Mouse (Mus musculus) kidney, embryonic 14.5 days (tissue): ENCODE measurements around the gene Serpinb5. TPM values are rescaled to one million over a fixed set of nuclear protein-coding genes. Genes with fewer than 3 reads are reported as not detected.
"Not testable (repeated sequence)": the region's sequence is repeated elsewhere in the genome, so short reads cannot be mapped to it uniquely, and the experiment has no call there.

Experiments
- ATAC-seq: fragments of 200-750 bp; cut with Nextera tagmentation; 2 replicates; pipeline ENCODE4 v1.8.0; 2017; ENCODE audit warnings: moderate number of reproducible peaks, mild to moderate bottlenecking, moderate TSS enrichment, moderate library complexity; ENCODE audit not compliant: low FRiP score, low TSS enrichment
- H3K27ac ChIP-seq: fragments of 300-500 bp; sonication (generic); 2 replicates; pipeline ENCODE4 v1.5.1; 2014; ENCODE audit warnings: low read depth, mild to moderate bottlenecking, low read length, moderate library complexity, mixed read lengths
- H3K27me3 ChIP-seq: fragments of 300-500 bp; sonication (generic); 2 replicates; pipeline ENCODE4 v1.6.1; 2014; ENCODE audit warnings: mild to moderate bottlenecking, low read length; ENCODE audit not compliant: control insufficient read depth, insufficient read depth
- H3K36me3 ChIP-seq: fragments of 300-500 bp; sonication (generic); 2 replicates; pipeline ENCODE4 v1.6.1; 2014; ENCODE audit warnings: low read length, mixed read lengths; ENCODE audit not compliant: control insufficient read depth, insufficient read depth
- H3K4me1 ChIP-seq: fragments of 300-500 bp; sonication (generic); 2 replicates; pipeline ENCODE4 v1.6.1; 2014; ENCODE audit warnings: low read length, mixed read lengths; ENCODE audit not compliant: control insufficient read depth, insufficient read depth
- H3K4me2 ChIP-seq: fragments of 300-500 bp; sonication (generic); replicated peaks from 2 replicates; pipeline ENCODE4 v1.6.1; 2014; ENCODE audit warnings: low read depth, mild to moderate bottlenecking, low read length
- H3K4me3 ChIP-seq: fragments of 300-500 bp; sonication (generic); 2 replicates; pipeline ENCODE4 v1.5.1; 2014; ENCODE audit warnings: mild to moderate bottlenecking, low read length
- H3K9ac ChIP-seq: fragments of 300-500 bp; sonication (generic); 2 replicates; pipeline ENCODE4 v1.6.1; 2014; ENCODE audit warnings: low read depth, mild to moderate bottlenecking, low read length, moderate library complexity
- H3K9me3 ChIP-seq: fragments of 300-500 bp; sonication (generic); 2 replicates; pipeline ENCODE4 v1.6.1; 2016; ENCODE audit warnings: low read length; ENCODE audit not compliant: control insufficient read depth
- WGBS: fragments of 180-500 bp; shearing (Covaris S2); extraction: QIAGEN DNeasy Blood & Tissue Kit; methylation state at CpG from one replicate; pipeline ENCODE4 v1.1.7; 2014; 5-methylcytosine and 5-hydroxymethylcytosine counted together
- polyA plus RNA-seq: library from polyadenylated mRNA; unstranded; fragments of >200 nt; fragmentation: Nextera tagmentation; extraction: Ambion mirVana; gene quantifications from 2 replicates; pipeline ENCODE4 v1.2.1, GENCODE M21; 2014

Serpinb5 gene
- polyA plus RNA-seq, 1 experiment from 2014 or later = not detected

GRCm38 (mm10) chr1:106866768-106867167 lies 5.8 kb downstream of the Serpinb5 start:
- Histone ChIP-seq H3K36me3 (no peaks in the 10 kb centered on the region), H3K9ac (no peak overlapping the region), H3K4me3 (no peak overlapping the region), H3K9me3 (no peaks in the 10 kb centered on the region), H3K4me1 (no peaks in the 10 kb centered on the region), H3K27me3 (no peaks in the 10 kb centered on the region), H3K27ac (no peak overlapping the region), H3K4me2 (no peak overlapping the region)
- 81% methylated on average over 6 of the region's 6 CpGs for WGBS
- no peak for ATAC-seq

- no peak for ATAC-seq
- H3K9ac ChIP-seq = no peak overlapping the region
- H3K27me3 ChIP-seq = no peaks in the 10 kb centered on the region
- no peaks in the 10 kb centered on the region for H3K4me1 ChIP-seq
- no peaks in the 10 kb centered on the region for H3K9me3 ChIP-seq
- H3K36me3 ChIP-seq = no peaks in the 10 kb centered on the region
- H3K4me3 ChIP-seq = no peak overlapping the region
- H3K27ac ChIP-seq = no peak overlapping the region
- no peak overlapping the region for H3K4me2 ChIP-seq
These were observed 9.0 kb downstream of the Serpinb5 start for GRCm38 (mm10) chr1:106869986-106870385.

DNA sequence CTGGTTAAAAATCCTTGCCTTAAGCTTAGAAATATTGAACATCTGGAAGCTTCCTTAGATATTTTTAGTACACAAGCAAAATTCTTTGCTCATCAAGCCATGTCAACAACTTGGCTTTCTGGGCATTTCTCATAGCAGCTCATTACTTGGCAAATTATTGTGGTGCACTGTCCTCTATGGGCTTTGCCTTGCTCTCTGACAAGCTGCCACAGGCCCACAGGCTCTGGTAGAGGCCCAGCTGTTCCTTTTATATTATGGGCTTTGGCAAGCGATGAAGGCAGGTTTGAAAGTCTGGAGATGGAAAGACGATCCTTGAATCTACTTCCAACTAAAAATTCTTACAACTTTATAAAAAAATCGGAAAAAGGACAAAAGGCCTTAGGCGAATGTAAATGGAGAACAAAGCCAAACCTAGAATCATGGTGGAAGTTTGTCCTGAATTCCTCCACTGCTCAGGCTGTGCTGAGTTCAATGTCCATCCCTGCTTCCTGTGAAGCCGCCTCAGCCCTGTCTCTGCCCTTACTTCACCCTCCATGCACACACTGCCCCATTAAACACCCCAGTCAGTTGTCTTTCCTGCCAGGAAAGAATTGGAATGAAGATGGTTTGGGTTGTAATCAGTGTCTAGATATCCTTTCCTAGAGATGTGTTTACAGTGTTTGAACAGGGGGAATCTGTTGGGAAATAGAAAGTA lies 14.4 kb downstream of the Serpinb5 start:
- WGBS = 83% methylated on average over 5 of the region's 5 CpGs
- H3K4me1 ChIP-seq = no peaks in the 10 kb centered on the region
- no peak overlapping the region for H3K27ac ChIP-seq
- no peaks in the 10 kb centered on the region for H3K36me3 ChIP-seq
- H3K4me3 ChIP-seq = no peak overlapping the region
- H3K4me2 ChIP-seq = no peak overlapping the region
- H3K9me3 ChIP-seq = no peaks in the 10 kb centered on the region
- no peaks in the 10 kb centered on the region for H3K27me3 ChIP-seq
- no peak for ATAC-seq
- H3K9ac ChIP-seq = no peak overlapping the region

DNA sequence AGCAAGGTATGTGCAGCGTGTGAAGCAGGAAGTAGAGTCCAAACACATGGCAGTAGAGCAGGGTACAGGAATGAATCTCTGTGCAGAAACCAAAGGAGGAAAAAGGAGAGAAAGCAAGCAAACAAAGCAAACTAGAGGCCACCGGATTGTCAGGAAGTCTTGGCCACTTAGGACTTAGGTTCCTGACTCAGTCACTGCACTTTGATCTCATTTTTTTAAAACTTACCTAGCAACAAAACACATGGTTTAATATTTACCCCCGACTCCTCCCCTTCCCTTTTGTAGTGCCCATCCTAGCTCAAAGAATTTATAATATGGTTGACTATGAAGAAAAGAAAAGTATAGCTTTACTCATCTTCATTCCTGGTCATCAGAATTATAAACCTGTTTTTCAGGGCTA lies 15.2 kb downstream of the Serpinb5 start:
- Histone ChIP-seq H3K9ac (no peak overlapping the region), H3K36me3 (no peaks in the 10 kb centered on the region), H3K27me3 (no peaks in the 10 kb centered on the region), H3K27ac (no peak overlapping the region), H3K4me3 (no peak overlapping the region), H3K4me1 (no peaks in the 10 kb centered on the region), H3K4me2 (no peak overlapping the region), H3K9me3 (no peaks in the 10 kb centered on the region)
- 75% methylated on average over 3 of the region's 3 CpGs for WGBS
- ATAC-seq = no peak

DNA sequence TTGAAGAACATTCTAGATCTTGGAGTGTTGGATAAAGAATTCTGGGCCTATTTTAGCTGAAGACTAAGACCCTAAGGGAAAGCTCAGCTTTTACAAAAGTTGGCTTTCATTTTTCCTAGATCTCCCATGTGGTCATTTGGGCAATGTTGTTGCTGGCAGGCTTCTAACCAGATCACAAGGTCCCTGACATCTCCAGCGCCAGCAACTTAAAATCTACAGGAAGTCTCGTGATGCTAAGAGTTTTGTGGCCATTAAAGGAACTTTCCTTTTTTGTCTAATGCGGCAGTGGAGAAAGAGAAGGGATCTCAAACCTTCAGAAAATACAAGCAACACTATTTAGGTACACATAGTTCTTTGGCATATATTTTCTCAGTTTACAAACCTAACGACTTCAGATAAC lies 21.8 kb downstream of the Serpinb5 start:
- Histone ChIP-seq H3K36me3 (no peaks in the 10 kb centered on the region), H3K4me2 (no peak overlapping the region), H3K4me1 (no peaks in the 10 kb centered on the region), H3K9ac (no peak overlapping the region), H3K9me3 (no peaks in the 10 kb centered on the region), H3K4me3 (no peak overlapping the region), H3K27me3 (no peaks in the 10 kb centered on the region), H3K27ac (no peak overlapping the region)
- ATAC-seq = no peak
- WGBS = 79% methylated on average over 4 of the region's 4 CpGs

DNA sequence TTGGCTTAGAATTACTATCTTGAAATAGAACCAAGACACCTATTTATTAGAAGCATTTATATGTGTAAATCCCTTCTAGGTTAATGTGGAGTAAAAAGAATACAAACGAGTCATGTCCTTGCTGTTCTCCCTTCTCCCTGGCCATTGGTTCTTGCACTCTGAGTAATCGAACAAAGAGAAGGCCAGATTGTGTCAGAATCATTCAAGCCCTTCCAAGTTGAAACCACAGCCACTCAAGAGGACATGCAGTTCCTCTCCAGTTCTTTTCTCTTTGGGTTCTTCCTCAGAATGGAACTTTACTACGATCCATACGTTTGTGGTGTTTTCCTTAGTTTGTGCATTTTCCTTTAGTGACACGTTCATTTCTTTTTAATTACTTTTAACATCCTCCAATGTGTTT lies 22.4 kb downstream of the Serpinb5 start:
- ATAC-seq = no peak
- Histone ChIP-seq H3K27ac (no peak overlapping the region), H3K27me3 (no peaks in the 10 kb centered on the region), H3K4me3 (no peak overlapping the region), H3K9me3 (no peaks in the 10 kb centered on the region), H3K4me2 (no peak overlapping the region), H3K4me1 (no peaks in the 10 kb centered on the region), H3K36me3 (no peaks in the 10 kb centered on the region), H3K9ac (no peak overlapping the region)
- WGBS = 77% methylated on average over 5 of the region's 5 CpGs

GRCm38 (mm10) chr1:106883812-106884211 lies 22.8 kb downstream of the Serpinb5 start:
- peak; percentile 20; the same call in 1 of the 2 replicates for ATAC-seq
- H3K4me1 ChIP-seq = no peaks in the 10 kb centered on the region
- H3K4me3 ChIP-seq = no peak overlapping the region
- WGBS = 13% methylated on average over 2 of the region's 2 CpGs
- H3K27me3 ChIP-seq = no peaks in the 10 kb centered on the region
- no peaks in the 10 kb centered on the region for H3K9me3 ChIP-seq
- no peak overlapping the region for H3K4me2 ChIP-seq
- no peak overlapping the region for H3K27ac ChIP-seq
- no peaks in the 10 kb centered on the region for H3K36me3 ChIP-seq
- no peak overlapping the region for H3K9ac ChIP-seq

GRCm38 (mm10) chr1:106895142-106895541 lies 34.2 kb downstream of the Serpinb5 start:
- H3K4me3 ChIP-seq, H3K4me1 ChIP-seq, H3K4me2 ChIP-seq, H3K36me3 ChIP-seq, ATAC-seq, H3K27ac ChIP-seq, H3K27me3 ChIP-seq, H3K9me3 ChIP-seq, H3K9ac ChIP-seq: not testable (repeated sequence)

DNA sequence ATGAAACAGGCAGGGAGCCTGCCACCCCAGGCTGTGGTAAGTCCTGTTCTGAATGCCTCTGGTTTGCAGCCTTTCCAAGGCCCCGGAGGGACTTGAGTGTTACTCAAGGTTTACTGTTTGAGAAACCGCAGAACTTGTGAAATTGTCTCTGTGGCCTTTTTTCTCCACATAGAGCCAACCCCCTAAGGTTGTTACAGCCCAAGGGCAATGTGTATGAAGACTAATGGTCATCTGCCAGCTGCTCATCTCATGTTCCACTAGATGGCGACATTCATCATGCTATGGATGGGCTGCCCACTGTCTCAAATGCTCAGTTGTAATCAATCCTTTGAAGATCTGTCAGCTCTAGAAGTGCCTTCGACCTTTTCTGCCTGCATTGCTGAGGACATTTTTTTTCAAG lies 40.4 kb downstream of the Serpinb5 start:
- Histone ChIP-seq H3K27ac (no peak overlapping the region), H3K4me1 (no peaks in the 10 kb centered on the region), H3K4me2 (no peak overlapping the region), H3K4me3 (no peak overlapping the region), H3K9ac (no peak overlapping the region), H3K27me3 (no peaks in the 10 kb centered on the region), H3K9me3 (no peaks in the 10 kb centered on the region), H3K36me3 (no peaks in the 10 kb centered on the region)
- WGBS = 27% methylated on average over 4 of the region's 4 CpGs
- 0 out of 2 replicates have a peak, but pooled peaks have one; percentile 62 for ATAC-seq
